Mouse (Mus musculus): ENCODE measurements around the gene Cop1.

DNA sequence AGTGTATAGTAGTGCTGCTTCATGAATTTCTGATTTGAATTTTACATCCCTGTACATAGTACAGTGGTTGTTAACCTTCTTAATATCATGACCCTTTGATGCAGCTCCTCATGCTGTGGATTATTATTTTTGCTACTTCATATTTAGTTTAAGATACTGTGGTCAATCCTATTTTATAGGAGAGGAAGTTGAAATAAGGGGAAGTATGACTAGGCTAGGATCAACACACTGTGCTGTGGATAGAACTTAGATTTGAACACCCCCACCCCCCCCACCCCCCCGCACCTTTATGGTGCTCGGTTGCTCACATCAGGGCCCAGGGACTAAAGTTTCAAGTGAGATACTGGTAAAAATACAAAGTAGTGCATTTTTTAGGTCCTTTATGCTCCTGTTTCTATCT lies 58.7 kb downstream of the Cop1 start:
- TF ChIP-seq CTCF (IDR thresholded peaks at IDR 0.05; ENCODE audit: borderline replicate concordance, insufficient read depth, low read length): no peak
- TF ChIP-seq POLR2A (IDR thresholded peaks at IDR 0.05; ENCODE audit: low read depth, low read length): no peak

Measured in embryonic fibroblast, embryonic 13.5 days (primary cell).